Mouse (Mus musculus): ENCODE data around the gene Gnai1. TPM values are rescaled to one million over a fixed set of nuclear protein-coding genes. Genes with fewer than 3 reads are reported as not detected.
"Not testable (repeated sequence)": the region's sequence is repeated elsewhere in the genome, so short reads cannot be mapped to it uniquely, and the experiment has no call there.

Gnai1 gene
- polyA plus RNA-seq (2016; fragmentation: Nextera tagmentation; extraction: Ambion mirVana), result 31.4 and 32.7 TPM in 2 replicates

DNA sequence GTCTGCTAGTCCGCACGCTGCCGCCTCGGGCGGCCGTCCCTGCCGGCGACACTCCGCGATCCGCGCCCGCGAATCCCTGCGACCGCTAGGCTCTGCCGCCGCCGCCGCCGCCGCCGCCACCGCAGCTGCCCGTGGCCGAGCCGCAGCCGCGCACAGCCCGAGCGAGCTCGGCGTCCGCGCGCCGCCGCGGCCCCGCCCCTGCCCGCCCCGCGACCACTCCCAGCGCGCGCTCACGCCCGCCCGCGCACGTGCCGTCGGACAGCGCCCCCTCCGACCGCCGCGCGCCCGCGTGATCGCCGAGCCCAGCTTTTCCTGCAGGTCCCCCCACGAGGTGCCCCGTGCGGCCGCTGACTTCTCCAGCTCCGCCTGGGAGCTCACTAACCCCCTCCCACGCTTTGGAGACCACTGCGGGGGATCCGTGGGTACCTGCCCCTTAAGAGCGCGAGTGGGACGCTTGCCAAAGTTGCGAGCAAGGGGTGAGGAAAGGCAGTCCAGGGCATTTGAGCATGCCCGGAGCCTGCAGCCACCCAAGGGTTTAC is at the start of gene Gnai1:
TSS of gene Gnai1 (minus strand) at position 75 of the 539 bp plus-strand sequence.
- H3K27me3 ChIP-seq (replicated peaks), result no peaks in the 10 kb centered on the region
- H3K36me3 ChIP-seq, result no peaks in the 10 kb centered on the region
- H3K4me2 ChIP-seq (replicated peaks), result peak within 1 kb of the TSS; percentile 91
- ATAC-seq (ENCODE audit: low FRiP score, low read depth), result peak; percentile 97
- H3K4me3 ChIP-seq, result peak within 1 kb of the TSS; percentile 55
- peak within 1 kb of the TSS; percentile 72 for H3K9ac ChIP-seq
- no peaks in the 10 kb centered on the region for H3K4me1 ChIP-seq
- H3K9me3 ChIP-seq, result no peaks in the 10 kb centered on the region
- WGBS, result under 1% methylated on average over 57 of the region's 76 CpGs
- H3K27ac ChIP-seq, result 0 out of 2 replicates have a peak within 1 kb of the TSS, but pooled peaks have one; percentile 34

DNA sequence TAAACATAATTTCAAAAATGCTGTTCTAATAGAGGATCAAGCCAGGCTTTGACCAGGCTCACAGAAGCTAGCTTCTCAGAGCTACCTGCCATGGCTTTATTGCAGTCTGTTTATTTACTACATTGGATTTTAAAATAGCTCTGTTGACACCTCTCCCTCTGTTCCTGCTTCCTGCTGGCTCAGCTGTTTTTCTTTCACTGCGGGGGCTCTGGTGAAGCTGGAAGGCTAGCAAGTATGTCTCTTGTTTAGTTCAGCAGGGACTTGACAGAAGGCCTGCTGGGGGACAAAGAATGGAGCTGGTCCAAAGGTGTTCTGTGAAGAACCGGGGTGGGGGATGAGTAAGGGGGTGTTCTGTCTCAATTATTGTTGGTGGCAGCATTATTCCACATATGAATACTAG is 7.7 kb upstream of the Gnai1 start:
- 11% methylated on average over 2 of the region's 2 CpGs for WGBS
- Histone ChIP-seq H3K36me3 (no peaks in the 10 kb centered on the region), H3K27ac (no peak overlapping the region), H3K4me1 (no peaks in the 10 kb centered on the region), H3K9ac (no peak overlapping the region), H3K9me3 (no peaks in the 10 kb centered on the region), H3K4me3 (no peak overlapping the region), H3K4me2 (replicated peaks) (no peak overlapping the region), H3K27me3 (replicated peaks) (no peaks in the 10 kb centered on the region)
- no peak for ATAC-seq (ENCODE audit: low FRiP score, low read depth)

DNA sequence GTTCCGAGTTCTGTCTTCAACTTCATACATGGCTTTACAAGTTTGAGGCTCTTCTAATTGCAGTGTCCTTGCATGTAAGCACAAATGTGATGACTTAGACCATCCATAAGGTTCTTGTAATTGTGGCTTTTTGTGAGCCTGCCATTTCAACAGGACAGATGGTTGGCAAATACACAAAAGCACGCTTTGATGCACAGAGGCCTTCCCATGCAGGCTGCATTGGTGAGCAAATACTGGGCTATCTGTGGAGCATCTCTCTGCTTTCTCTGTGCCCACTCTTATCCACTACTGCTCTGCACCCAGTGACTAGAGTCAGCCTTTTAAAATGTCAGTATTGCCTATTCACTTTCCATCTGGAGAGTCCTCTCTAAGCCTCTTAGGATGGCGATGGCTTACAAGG is 5.3 kb upstream of the Gnai1 start:
- Histone ChIP-seq H3K4me2 (replicated peaks) (no peak overlapping the region), H3K4me3 (no peak overlapping the region), H3K9me3 (no peaks in the 10 kb centered on the region), H3K27ac (no peak overlapping the region), H3K9ac (no peak overlapping the region), H3K27me3 (replicated peaks) (no peaks in the 10 kb centered on the region), H3K36me3 (no peaks in the 10 kb centered on the region), H3K4me1 (no peaks in the 10 kb centered on the region)
- WGBS, result 94% methylated on average over 3 of the region's 3 CpGs
- no peak for ATAC-seq (ENCODE audit: low FRiP score, low read depth)

DNA sequence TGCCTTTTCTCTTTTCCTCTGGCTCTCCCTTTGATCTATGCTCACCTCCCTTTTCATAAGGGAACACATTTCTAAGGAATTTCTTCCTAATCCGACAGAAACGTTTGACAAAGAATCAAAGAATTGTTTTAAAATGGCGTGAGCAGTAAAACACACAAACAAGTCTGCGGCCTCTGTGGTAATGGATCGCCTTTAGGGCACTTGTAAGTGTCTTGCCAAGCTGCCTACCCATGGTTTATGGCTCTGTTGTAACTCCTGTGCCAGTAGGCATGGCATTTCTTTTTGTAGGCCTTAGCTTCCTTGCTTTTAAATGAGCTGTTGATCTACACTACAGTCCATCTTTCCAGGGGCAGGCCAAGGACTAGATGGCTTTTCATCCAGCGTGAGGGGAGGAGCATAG is 801 bp upstream of the Gnai1 start:
- H3K4me2 ChIP-seq (replicated peaks), result peak overlapping the region; percentile 91
- peak overlapping the region; percentile 55 for H3K4me3 ChIP-seq
- H3K9me3 ChIP-seq, result no peaks in the 10 kb centered on the region
- H3K9ac ChIP-seq, result no peak overlapping the region
- H3K27me3 ChIP-seq (replicated peaks), result no peaks in the 10 kb centered on the region
- no peak overlapping the region for H3K27ac ChIP-seq
- WGBS, result 12% methylated on average over 6 of the region's 6 CpGs
- no peaks in the 10 kb centered on the region for H3K36me3 ChIP-seq
- H3K4me1 ChIP-seq, result no peaks in the 10 kb centered on the region
- ATAC-seq (ENCODE audit: low FRiP score, low read depth), result no peak

DNA sequence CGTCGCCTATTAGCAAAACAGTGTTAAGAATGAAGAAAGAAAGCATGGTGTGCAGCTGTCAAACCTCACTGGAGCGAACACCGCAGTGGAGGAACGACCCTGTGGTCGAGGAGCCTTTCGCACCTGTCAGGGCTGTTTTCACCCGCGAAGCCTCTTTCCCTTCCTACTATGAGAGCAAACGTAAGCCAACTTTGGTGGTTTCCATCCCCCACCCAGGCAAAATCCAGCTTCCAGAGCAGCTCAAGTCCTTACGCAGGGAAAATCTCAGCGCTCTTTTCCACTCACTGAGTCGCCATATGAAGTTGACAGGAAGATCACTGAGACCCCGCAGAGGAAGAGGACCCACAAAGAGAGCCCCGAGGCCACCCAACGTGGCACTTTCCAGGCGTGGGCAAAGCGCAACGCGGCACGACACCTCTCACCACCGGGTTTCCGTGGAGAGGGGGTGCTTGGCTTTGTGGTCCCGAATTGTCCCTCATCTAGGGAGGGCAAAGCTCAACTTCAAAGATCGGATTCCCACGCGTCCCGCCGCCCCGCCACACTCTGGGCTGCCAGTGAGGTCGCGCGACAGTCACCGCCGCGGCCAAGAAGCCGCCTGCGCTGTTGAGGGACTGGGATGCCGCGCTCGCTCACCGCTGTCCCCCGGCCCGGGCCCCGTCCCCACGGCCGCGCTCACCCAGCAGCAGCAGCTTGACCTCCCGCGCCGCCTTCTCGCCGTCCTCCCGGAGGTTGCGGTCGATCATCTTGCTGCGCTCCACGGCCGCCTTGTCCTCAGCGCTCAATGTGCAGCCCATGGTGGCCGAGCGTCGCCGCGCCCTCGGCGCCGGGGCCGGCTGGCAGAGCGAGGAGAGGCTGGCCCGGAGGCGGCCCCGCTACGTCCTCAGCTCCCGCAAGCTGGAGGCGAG is 527 bp downstream of the Gnai1 start:
- under 1% methylated on average over 76 of the region's 76 CpGs for WGBS
- H3K27me3 ChIP-seq (replicated peaks), result no peaks in the 10 kb centered on the region
- no peaks in the 10 kb centered on the region for H3K36me3 ChIP-seq
- 0 out of 2 replicates have a peak overlapping the region, but pooled peaks have one; percentile 34 for H3K27ac ChIP-seq
- no peaks in the 10 kb centered on the region for H3K4me1 ChIP-seq
- H3K9ac ChIP-seq, result peak overlapping the region; percentile 72
- H3K4me2 ChIP-seq (replicated peaks), result peak overlapping the region; percentile 91
- H3K4me3 ChIP-seq, result peak overlapping the region; percentile 55
- ATAC-seq (ENCODE audit: low FRiP score, low read depth), result peak; percentile 89
- no peaks in the 10 kb centered on the region for H3K9me3 ChIP-seq

DNA sequence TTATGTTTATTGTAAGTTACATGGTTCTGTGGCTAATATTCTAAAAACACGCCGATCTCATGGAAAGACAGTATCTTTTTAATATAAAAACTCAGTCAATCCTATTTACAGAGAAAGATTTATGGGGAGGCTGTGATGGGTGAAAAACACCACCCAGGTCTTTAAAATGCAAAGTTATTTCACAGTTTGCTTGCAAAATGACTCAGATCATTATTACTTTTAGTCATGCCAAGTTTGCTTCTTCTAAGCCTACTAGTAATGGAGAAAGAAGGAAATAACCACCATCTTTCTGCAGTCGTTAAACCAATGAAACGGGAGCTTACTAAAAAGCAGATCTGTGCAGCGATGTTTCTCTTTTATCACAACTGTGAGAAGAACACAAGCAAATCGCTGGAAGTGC is 1.4 kb downstream of the Gnai1 start:
- Histone ChIP-seq H3K4me1 (no peaks in the 10 kb centered on the region), H3K27me3 (replicated peaks) (no peaks in the 10 kb centered on the region), H3K4me2 (replicated peaks) (peak overlapping the region; percentile 91), H3K9ac (no peak overlapping the region), H3K4me3 (peak overlapping the region; percentile 55), H3K36me3 (no peaks in the 10 kb centered on the region), H3K9me3 (no peaks in the 10 kb centered on the region), H3K27ac (no peak overlapping the region)
- ATAC-seq (ENCODE audit: low FRiP score, low read depth), result no peak
- WGBS, result 30% methylated on average over 6 of the region's 6 CpGs

DNA sequence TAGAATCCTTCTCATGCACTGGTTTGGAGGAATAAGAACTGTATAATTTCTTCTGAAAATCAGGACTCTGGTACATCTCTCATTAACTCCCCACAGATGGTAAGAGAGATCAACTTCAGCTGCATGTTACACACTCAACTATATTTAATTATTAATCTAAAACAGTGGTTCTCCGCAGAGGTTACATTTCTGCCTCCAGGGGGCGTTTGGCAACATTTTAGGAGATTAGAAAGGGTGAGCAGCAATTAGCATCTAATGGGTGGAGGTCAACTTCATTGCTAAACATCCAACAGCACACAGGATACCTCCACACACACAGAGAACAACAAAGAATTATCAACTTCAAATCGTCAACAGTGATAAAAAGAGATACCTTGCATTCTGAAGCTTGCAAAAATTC is 2.0 kb downstream of the Gnai1 start:
- H3K4me2 ChIP-seq (replicated peaks), result peak overlapping the region; percentile 91
- H3K27me3 ChIP-seq (replicated peaks), result no peaks in the 10 kb centered on the region
- H3K9me3 ChIP-seq, result no peaks in the 10 kb centered on the region
- ATAC-seq (ENCODE audit: low FRiP score, low read depth), result no peak
- no peaks in the 10 kb centered on the region for H3K4me1 ChIP-seq
- H3K4me3 ChIP-seq, result no peak overlapping the region
- H3K36me3 ChIP-seq, result no peaks in the 10 kb centered on the region
- H3K9ac ChIP-seq, result no peak overlapping the region
- no peak overlapping the region for H3K27ac ChIP-seq
- 17% methylated on average over 3 of the region's 3 CpGs for whole genome bisulfite sequencing

DNA sequence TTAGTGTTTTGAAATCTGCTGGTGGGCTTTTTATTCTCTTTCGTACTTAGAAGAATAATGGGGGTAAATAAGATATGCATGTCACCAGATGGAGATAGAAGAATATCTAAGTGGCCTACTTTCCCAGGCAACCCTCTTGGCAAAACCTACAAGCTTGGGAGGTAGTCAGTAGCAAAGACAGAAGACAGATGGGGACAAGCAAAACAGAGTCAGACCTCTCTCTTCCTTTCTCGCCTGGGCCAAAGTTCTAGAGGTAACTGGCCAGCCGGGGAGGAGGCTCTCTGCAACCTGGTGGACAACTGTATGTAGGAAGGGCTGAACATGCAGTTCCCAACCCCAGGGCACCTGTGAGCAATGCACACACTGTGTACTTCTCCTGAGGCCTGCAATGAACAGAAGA is 12.9 kb downstream of the Gnai1 start:
- ATAC-seq (ENCODE audit: low FRiP score, low read depth), result no peak
- H3K9ac ChIP-seq, result no peak overlapping the region
- no peaks in the 10 kb centered on the region for H3K4me1 ChIP-seq
- H3K9me3 ChIP-seq, result no peaks in the 10 kb centered on the region
- WGBS, result 89% methylated on average over 3 of the region's 3 CpGs
- H3K27ac ChIP-seq, result no peak overlapping the region
- H3K27me3 ChIP-seq (replicated peaks), result no peaks in the 10 kb centered on the region
- H3K36me3 ChIP-seq, result no peaks in the 10 kb centered on the region
- H3K4me3 ChIP-seq, result no peak overlapping the region
- H3K4me2 ChIP-seq (replicated peaks), result no peak overlapping the region

DNA sequence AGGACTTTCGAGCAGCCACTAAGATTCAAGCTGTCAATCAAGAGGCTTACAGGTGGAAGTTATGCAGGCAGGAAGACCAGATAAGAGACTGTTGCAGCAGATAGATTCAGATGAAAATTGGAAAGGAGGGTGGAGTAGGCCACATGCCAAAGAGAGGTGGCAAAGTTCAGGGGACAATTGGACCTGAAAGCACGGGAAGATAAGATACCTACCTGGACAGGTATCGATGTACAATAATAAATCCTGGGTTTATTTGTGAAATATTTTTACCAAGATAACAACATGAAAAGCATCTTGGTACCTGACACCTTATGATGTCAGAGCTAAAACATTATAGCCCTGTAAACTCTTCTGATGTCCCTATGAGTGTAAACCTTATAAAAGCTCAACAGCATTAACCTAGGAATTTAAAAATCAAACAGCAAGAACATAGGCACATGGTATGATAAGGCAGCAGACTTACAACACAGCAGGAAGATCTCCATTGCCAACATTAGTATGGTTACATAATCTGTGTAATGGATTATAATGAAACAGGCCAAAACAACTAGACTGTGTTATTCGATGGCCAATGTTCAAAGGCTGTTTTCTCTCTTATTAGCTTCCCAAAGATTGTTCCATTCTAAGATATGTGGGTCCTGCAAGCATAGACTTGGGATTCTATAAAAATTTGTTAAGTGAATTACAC is 16.6 kb downstream of the Gnai1 start:
- ATAC-seq (ENCODE audit: low FRiP score, low read depth), result no peak
- no peaks in the 10 kb centered on the region for H3K9me3 ChIP-seq
- no peaks in the 10 kb centered on the region for H3K36me3 ChIP-seq
- no peaks in the 10 kb centered on the region for H3K4me1 ChIP-seq
- H3K27ac ChIP-seq, result no peak overlapping the region
- H3K4me3 ChIP-seq, result no peak overlapping the region
- WGBS, result 95% methylated on average over 4 of the region's 4 CpGs
- no peak overlapping the region for H3K4me2 ChIP-seq (replicated peaks)
- H3K27me3 ChIP-seq (replicated peaks), result no peaks in the 10 kb centered on the region
- H3K9ac ChIP-seq, result no peak overlapping the region

DNA sequence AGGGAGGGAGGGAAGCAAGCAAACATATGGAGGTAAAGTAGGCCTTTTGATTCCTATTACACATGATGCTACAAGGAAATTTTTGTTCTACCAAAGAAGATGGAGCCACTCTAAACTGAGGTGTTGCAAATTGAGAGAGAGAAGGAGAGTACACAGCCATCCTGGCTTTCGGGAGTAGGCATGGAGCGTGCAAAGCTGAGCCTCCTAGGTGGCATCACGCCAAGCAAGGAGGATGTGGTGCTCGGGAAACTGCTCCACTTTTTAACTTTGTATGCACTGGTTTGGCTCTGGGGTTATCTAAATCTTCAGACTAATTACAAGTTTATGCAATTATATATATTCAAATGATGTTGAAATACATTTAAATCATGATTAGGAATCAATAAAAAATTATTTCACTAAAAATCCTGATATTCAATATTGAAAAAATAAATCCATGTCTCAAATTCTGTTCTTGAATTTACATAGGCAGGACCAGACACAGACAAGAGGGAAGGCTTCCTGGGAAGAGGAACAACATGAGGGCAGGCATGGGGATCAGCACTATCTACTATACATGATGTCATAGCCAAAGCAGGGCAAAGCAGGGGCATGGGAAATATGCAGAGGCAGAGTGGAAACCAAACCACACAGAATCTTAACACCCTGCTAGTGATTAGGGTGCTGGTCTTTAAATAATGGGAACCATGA is 17.2 kb downstream of the Gnai1 start:
- Histone ChIP-seq H3K9me3 (no peaks in the 10 kb centered on the region), H3K27ac (no peak overlapping the region), H3K4me3 (no peak overlapping the region), H3K4me2 (replicated peaks) (no peak overlapping the region), H3K4me1 (no peaks in the 10 kb centered on the region), H3K27me3 (replicated peaks) (no peaks in the 10 kb centered on the region), H3K9ac (no peak overlapping the region), H3K36me3 (no peaks in the 10 kb centered on the region)
- 90% methylated on average over 4 of the region's 4 CpGs for WGBS
- ATAC-seq (ENCODE audit: low FRiP score, low read depth), result no peak

DNA sequence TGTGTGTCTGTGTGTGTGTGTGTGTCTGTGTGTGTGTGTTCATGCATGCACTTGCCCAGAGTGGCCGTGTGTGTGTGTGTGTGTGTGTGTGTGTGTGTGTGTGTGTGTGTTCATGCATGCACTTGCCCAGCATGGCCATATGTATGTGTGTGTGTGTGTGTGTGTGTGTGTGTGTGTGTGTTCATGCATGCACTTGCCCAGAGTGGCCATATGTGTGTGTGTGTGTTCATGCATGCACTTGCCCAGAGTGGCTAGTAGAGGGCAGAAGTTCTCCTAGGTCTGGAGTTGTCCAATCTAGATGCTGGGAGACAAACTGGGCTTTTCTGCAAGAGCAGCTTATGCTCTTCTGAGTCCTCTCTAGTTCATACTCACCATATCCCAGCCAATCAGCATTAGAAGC is 18.3 kb downstream of the Gnai1 start:
- WGBS, result 73% methylated on average over 1 of the region's 1 CpGs
- not testable (repeated sequence) for ATAC-seq (ENCODE audit: low FRiP score, low read depth); H3K4me1 ChIP-seq; H3K9ac ChIP-seq; H3K27me3 ChIP-seq (replicated peaks); H3K36me3 ChIP-seq; H3K4me3 ChIP-seq; H3K9me3 ChIP-seq; H3K27ac ChIP-seq; H3K4me2 ChIP-seq (replicated peaks)

DNA sequence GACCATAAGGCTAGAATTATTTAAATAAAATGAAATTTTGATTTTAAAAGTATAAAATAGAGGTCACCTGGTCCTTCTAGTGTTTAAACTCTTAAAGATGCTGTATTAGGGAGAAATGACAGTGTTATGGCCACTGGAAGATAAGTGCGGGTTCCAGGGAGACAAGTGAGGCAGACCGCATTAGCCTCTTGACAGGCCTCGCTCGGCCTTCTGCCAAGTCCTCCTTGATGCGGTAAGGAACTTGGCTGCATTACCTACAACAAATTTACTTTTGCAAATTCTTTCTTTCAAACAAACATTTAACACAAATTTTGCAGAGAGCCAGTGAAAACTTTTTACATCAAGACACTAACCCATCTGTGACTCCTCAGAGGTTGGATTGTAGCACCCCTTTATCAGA is 27.9 kb downstream of the Gnai1 start:
- WGBS, result 95% methylated on average over 5 of the region's 5 CpGs
- H3K27me3 ChIP-seq (replicated peaks), result no peaks in the 10 kb centered on the region
- H3K4me2 ChIP-seq (replicated peaks), result no peak overlapping the region
- H3K4me1 ChIP-seq, result no peaks in the 10 kb centered on the region
- H3K9me3 ChIP-seq, result no peaks in the 10 kb centered on the region
- no peak overlapping the region for H3K4me3 ChIP-seq
- H3K27ac ChIP-seq, result no peak overlapping the region
- no peak for ATAC-seq (ENCODE audit: low FRiP score, low read depth)
- H3K36me3 ChIP-seq, result no peaks in the 10 kb centered on the region
- H3K9ac ChIP-seq, result no peak overlapping the region

Measured in neural tube, embryonic 12.5 days (tissue).